In the genomic region with DNA sequence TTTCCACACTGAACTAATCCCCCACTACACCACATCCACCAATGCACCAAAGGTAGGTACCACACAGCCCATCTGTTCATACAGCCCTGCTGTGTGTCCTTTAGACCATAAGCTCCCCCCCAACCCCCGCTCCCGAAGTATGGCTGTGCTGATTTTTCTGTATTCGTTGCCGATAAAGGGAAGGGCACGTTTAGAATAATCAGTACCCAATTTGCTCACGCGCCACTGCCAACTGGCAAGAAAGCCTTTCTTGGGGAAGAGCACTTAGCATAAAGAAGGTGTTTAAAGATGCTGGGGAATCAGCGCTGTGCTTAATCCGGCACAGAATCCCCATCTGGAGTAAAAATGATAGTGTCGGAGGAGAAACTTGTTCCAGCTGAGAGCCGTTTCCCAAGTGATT, we compare ENCODE assay signal across 25 mouse cellular contexts.
DNase-seq lines count a peak whose midpoint lies in the region; ATAC-seq and TF ChIP-seq lines count a peak whose summit lies in the region.
"Had no signal": no experiment of that assay in that cellular context is flagged by ENCODE, and none has a peak within 500 bp of the region (broad histone marks: within the 10 kb centered on the region; RNA-seq: fewer than 3 reads in every experiment).

No protein-coding gene starts in this region.

- no peak overlapping the region for H3K9ac ChIP-seq in hindbrain, postnatal 0 days (replicated peaks; ENCODE audit: low read length)
- H3K9ac ChIP-seq in hindbrain, embryonic 16.5 days (ENCODE audit: low read depth, low read length) = no peak overlapping the region
- H3K9ac ChIP-seq in midbrain, embryonic 14.5 days (replicated peaks; ENCODE audit: low read length) = no peak overlapping the region
- H3K9ac ChIP-seq in midbrain, embryonic 13.5 days (replicated peaks) = no peak overlapping the region
- H3K9ac ChIP-seq in forebrain, embryonic 15.5 days (replicated peaks) = no peak overlapping the region
- H3K9ac ChIP-seq: embryonic facial prominence, embryonic 13.5 days; hindbrain, embryonic 14.5 days; intestine, embryonic 15.5 days; limb, embryonic 12.5 days; liver, postnatal 0 days had no signal

- no peaks in the 10 kb centered on the region for H3K27me3 ChIP-seq in hindbrain, postnatal 0 days (ENCODE audit: insufficient read depth, low read length)
- no peaks in the 10 kb centered on the region for H3K27me3 ChIP-seq in hindbrain, embryonic 16.5 days (replicated peaks; ENCODE audit: control insufficient read depth, insufficient read depth, low read length)
- H3K27me3 ChIP-seq in midbrain, embryonic 14.5 days (ENCODE audit: control insufficient read depth, insufficient read depth, low read length) = no peaks in the 10 kb centered on the region
- no peaks in the 10 kb centered on the region for H3K27me3 ChIP-seq in midbrain, embryonic 13.5 days
- no peaks in the 10 kb centered on the region for H3K27me3 ChIP-seq in forebrain, embryonic 15.5 days
- H3K27me3 ChIP-seq: intestine, embryonic 15.5 days; limb, embryonic 12.5 days had no signal

- no peak for ATAC-seq in hindbrain, postnatal 0 days
- no peak for ATAC-seq in hindbrain, embryonic 16.5 days
- no peak for ATAC-seq in midbrain, embryonic 14.5 days (ENCODE audit: low FRiP score, low TSS enrichment)
- no peak for ATAC-seq in midbrain, embryonic 13.5 days
- ATAC-seq in forebrain, embryonic 15.5 days (replicated peaks) = no peak
- ATAC-seq: intestine, embryonic 15.5 days; liver, postnatal 0 days; lung, postnatal 0 days had no signal

- no peaks in the 10 kb centered on the region for H3K9me3 ChIP-seq in hindbrain, postnatal 0 days (ENCODE audit: low read length)
- H3K9me3 ChIP-seq in hindbrain, embryonic 16.5 days (ENCODE audit: control insufficient read depth, low read length) = no peaks in the 10 kb centered on the region
- no peaks in the 10 kb centered on the region for H3K9me3 ChIP-seq in midbrain, embryonic 14.5 days (ENCODE audit: control insufficient read depth, low read length)
- no peaks in the 10 kb centered on the region for H3K9me3 ChIP-seq in midbrain, embryonic 13.5 days
- no peaks in the 10 kb centered on the region for H3K9me3 ChIP-seq in forebrain, embryonic 15.5 days
- H3K9me3 ChIP-seq: embryonic facial prominence, embryonic 13.5 days; heart, embryonic 10.5 days; intestine, embryonic 15.5 days; limb, embryonic 12.5 days had no signal

- H3K36me3 ChIP-seq in hindbrain, postnatal 0 days (ENCODE audit: insufficient read depth, low read length) = no peaks in the 10 kb centered on the region
- H3K36me3 ChIP-seq in hindbrain, embryonic 16.5 days (ENCODE audit: control insufficient read depth, insufficient read depth, low read length) = no peaks in the 10 kb centered on the region
- H3K36me3 ChIP-seq in midbrain, embryonic 14.5 days (ENCODE audit: control insufficient read depth, insufficient read depth, low read length) = no peaks in the 10 kb centered on the region
- H3K36me3 ChIP-seq in midbrain, embryonic 13.5 days = no peaks in the 10 kb centered on the region
- no peaks in the 10 kb centered on the region for H3K36me3 ChIP-seq in forebrain, embryonic 15.5 days
- H3K36me3 ChIP-seq: embryonic facial prominence, embryonic 13.5 days; heart, embryonic 10.5 days; intestine, embryonic 15.5 days; limb, embryonic 12.5 days had no signal

- TF ChIP-seq POLR2A in brain, embryonic 14.5 days (IDR thresholded peaks at IDR 0.05; ENCODE audit: borderline replicate concordance, extremely low read depth, insufficient read depth, insufficient read length, poor library complexity, severe bottlenecking) = no peak

- H3K27ac ChIP-seq in hindbrain, postnatal 0 days = no peak overlapping the region
- no peak overlapping the region; the same call in 1 of the 2 replicates for H3K27ac ChIP-seq in hindbrain, embryonic 16.5 days (ENCODE audit: low read depth, low read length)
- H3K27ac ChIP-seq in midbrain, embryonic 14.5 days (replicated peaks; ENCODE audit: low read depth, low read length) = no peak overlapping the region
- no peak overlapping the region for H3K27ac ChIP-seq in midbrain, embryonic 13.5 days
- H3K27ac ChIP-seq in forebrain, embryonic 15.5 days (replicated peaks) = peak overlapping the region; percentile 42
- H3K27ac ChIP-seq: embryonic facial prominence, embryonic 13.5 days; heart, embryonic 10.5 days; hindbrain, embryonic 14.5 days; intestine, embryonic 15.5 days; layer of hippocampus, adult 2 months; limb, embryonic 12.5 days; macrophage had no signal

- H3K4me3 ChIP-seq in hindbrain, postnatal 0 days (ENCODE audit: low read length) = no peak overlapping the region
- H3K4me3 ChIP-seq in hindbrain, embryonic 16.5 days (ENCODE audit: low read length) = no peak overlapping the region
- H3K4me3 ChIP-seq in midbrain, embryonic 14.5 days (replicated peaks; ENCODE audit: low read depth, low read length) = no peak overlapping the region
- H3K4me3 ChIP-seq in midbrain, embryonic 13.5 days (replicated peaks) = no peak overlapping the region
- no peak overlapping the region for H3K4me3 ChIP-seq in forebrain, embryonic 15.5 days
- H3K4me3 ChIP-seq: embryonic facial prominence, embryonic 13.5 days; erythroblast, embryonic 14.5 days; heart, embryonic 10.5 days; intestine, embryonic 15.5 days; layer of hippocampus, adult 2 months; limb, embryonic 12.5 days had no signal

- H3K4me2 ChIP-seq in hindbrain, postnatal 0 days (ENCODE audit: low read depth, low read length) = no peak overlapping the region
- H3K4me2 ChIP-seq in hindbrain, embryonic 16.5 days (ENCODE audit: low read length) = no peak overlapping the region
- H3K4me2 ChIP-seq in midbrain, embryonic 14.5 days (ENCODE audit: low read length) = no peak overlapping the region
- H3K4me2 ChIP-seq in midbrain, embryonic 13.5 days (replicated peaks) = no peak overlapping the region
- H3K4me2 ChIP-seq in forebrain, embryonic 15.5 days (replicated peaks) = no peak overlapping the region
- H3K4me2 ChIP-seq: embryonic facial prominence, embryonic 13.5 days; hindbrain, embryonic 14.5 days; intestine, embryonic 15.5 days; limb, embryonic 12.5 days; liver, embryonic 11.5 days had no signal

- TF ChIP-seq CTCF in hindbrain, postnatal 0 days (IDR thresholded peaks at IDR 0.05; ENCODE audit: low read depth) = no peak
- no peak for TF ChIP-seq CTCF in brain, embryonic 14.5 days (IDR thresholded peaks at IDR 0.05; ENCODE audit: borderline replicate concordance, extremely low read depth, insufficient read depth, insufficient read length)

- H3K4me1 ChIP-seq in hindbrain, postnatal 0 days (ENCODE audit: insufficient read depth, low read length) = peaks cover 8% of the 10 kb centered on the region
- no peaks in the 10 kb centered on the region for H3K4me1 ChIP-seq in hindbrain, embryonic 16.5 days (ENCODE audit: control insufficient read depth, insufficient read depth, low read depth, low read length)
- 0 out of 2 replicates have a peak, but pooled peaks cover 3% of the 10 kb centered on the region for H3K4me1 ChIP-seq in midbrain, embryonic 14.5 days (ENCODE audit: control insufficient read depth, insufficient read depth, low read length)
- 0 out of 2 replicates have a peak, but pooled peaks cover 5% of the 10 kb centered on the region for H3K4me1 ChIP-seq in midbrain, embryonic 13.5 days (replicated peaks)
- peaks cover 12% of the 10 kb centered on the region for H3K4me1 ChIP-seq in forebrain, embryonic 15.5 days

- 47% methylated on average over 11 of the region's 11 CpGs for WGBS in hindbrain, postnatal 0 days
- WGBS in hindbrain, embryonic 16.5 days = 53% methylated on average over 11 of the region's 11 CpGs
- 49% methylated on average over 11 of the region's 11 CpGs for WGBS in midbrain, embryonic 14.5 days
- whole genome bisulfite sequencing in midbrain, embryonic 13.5 days = 45% methylated on average over 11 of the region's 11 CpGs
- 17% methylated on average over 11 of the region's 11 CpGs for WGBS in forebrain, embryonic 15.5 days

- DNase-seq in hindbrain, postnatal 0 days (ENCODE audit: low spot score) = peak; percentile 48
- peak; percentile 25 for DNase-seq in midbrain, embryonic 14.5 days
- peak; percentile 78 for DNase-seq in brain, embryonic 14.5 days (ENCODE audit: low read depth)
- DNase-seq in urinary bladder, postnatal 4 days (ENCODE audit: low spot score in 2 of 2) = no peak
- no peak for DNase-seq in adrenal gland, adult 18-20 months (ENCODE audit: low spot score in 2 of 2)
- DNase-seq: adrenal gland, adult 8-10 months; cerebellum, adult 9-11 months; gastrocnemius, postnatal 10 days; heart, postnatal 4 days; kidney, adult 8-10 months; kidney, postnatal 10 days; liver, postnatal 0 days had no signal

Comparison
In these comparisons a context has a peak if more than half of its experiments do, and no peak if none do; other contexts are left out.
1. DNase-seq: peak in hindbrain, postnatal 0 days (single experiment), midbrain, embryonic 14.5 days (single experiment) and brain, embryonic 14.5 days (single experiment); none in urinary bladder, postnatal 4 days (0 of 2) and adrenal gland, adult 18-20 months (0 of 2).